Mouse (Mus musculus) neural tube, embryonic 11.5 days (tissue): ENCODE data around the gene Tymp. TPM values are rescaled to one million over a fixed set of nuclear protein-coding genes. Genes with fewer than 3 reads are reported as not detected.

Experiments used
- ATAC-seq: fragments of 200-750 bp; cut with Nextera tagmentation; 2 replicates; pipeline ENCODE4 v1.8.0; 2017; ENCODE audit warnings: moderate number of reproducible peaks, mild to moderate bottlenecking, moderate TSS enrichment, moderate library complexity; ENCODE audit not compliant: insufficient read depth, low FRiP score, low TSS enrichment
- DNase-seq: peaks from one replicate; pipeline ENCODE4 v3.0.0-alpha.2; 2015; ENCODE audit warnings: low spot score
- H3K27ac ChIP-seq: fragments of 300-500 bp; sonication (generic); 2 replicates; pipeline ENCODE4 v1.5.1; 2014; ENCODE audit warnings: low read depth, mild to moderate bottlenecking, low read length
- H3K27me3 ChIP-seq: fragments of 300-500 bp; sonication (generic); 2 replicates; pipeline ENCODE4 v1.6.1; 2014; ENCODE audit warnings: mild to moderate bottlenecking, low read length, mixed read lengths; ENCODE audit not compliant: control insufficient read depth, insufficient read depth
- H3K36me3 ChIP-seq: fragments of 300-500 bp; sonication (generic); 2 replicates; pipeline ENCODE4 v1.6.1; 2014; ENCODE audit warnings: mild to moderate bottlenecking, low read length, moderate library complexity, mixed read lengths; ENCODE audit not compliant: control insufficient read depth, insufficient read depth
- H3K4me1 ChIP-seq: fragments of 300-500 bp; sonication (generic); 2 replicates; pipeline ENCODE4 v1.6.1; 2014; ENCODE audit warnings: low read length, mixed read lengths; ENCODE audit not compliant: control insufficient read depth, insufficient read depth
- H3K4me2 ChIP-seq: fragments of 300-500 bp; sonication (generic); 2 replicates; pipeline ENCODE4 v1.6.1; 2014; ENCODE audit warnings: low read depth, mild to moderate bottlenecking, moderate library complexity
- H3K4me3 ChIP-seq: fragments of 300-500 bp; sonication (generic); 2 replicates; pipeline ENCODE4 v1.5.1; 2014; ENCODE audit warnings: low read depth, low read length
- H3K9ac ChIP-seq: fragments of 300-500 bp; sonication (generic); 2 replicates; pipeline ENCODE4 v1.6.1; 2014; ENCODE audit warnings: mild to moderate bottlenecking, low read length
- H3K9me3 ChIP-seq: fragments of 300-500 bp; sonication (generic); 2 replicates; pipeline ENCODE4 v1.6.1; 2016; ENCODE audit warnings: low read length; ENCODE audit not compliant: control insufficient read depth
- WGBS: fragments of 180-500 bp; shearing (Covaris S2); extraction: QIAGEN DNeasy Blood & Tissue Kit; methylation state at CpG from one replicate; pipeline ENCODE4 v1.1.7; 2014; 5-methylcytosine and 5-hydroxymethylcytosine counted together
- polyA plus RNA-seq: library from polyadenylated mRNA; unstranded; fragments of >200 nt; fragmentation: Nextera tagmentation; extraction: Ambion mirVana; gene quantifications from 2 replicates; pipeline ENCODE4 v1.2.1, GENCODE M21; 2014

Gene Tymp
- polyA plus RNA-seq, result 1.6 and 2.0 TPM in 2 replicates

DNA sequence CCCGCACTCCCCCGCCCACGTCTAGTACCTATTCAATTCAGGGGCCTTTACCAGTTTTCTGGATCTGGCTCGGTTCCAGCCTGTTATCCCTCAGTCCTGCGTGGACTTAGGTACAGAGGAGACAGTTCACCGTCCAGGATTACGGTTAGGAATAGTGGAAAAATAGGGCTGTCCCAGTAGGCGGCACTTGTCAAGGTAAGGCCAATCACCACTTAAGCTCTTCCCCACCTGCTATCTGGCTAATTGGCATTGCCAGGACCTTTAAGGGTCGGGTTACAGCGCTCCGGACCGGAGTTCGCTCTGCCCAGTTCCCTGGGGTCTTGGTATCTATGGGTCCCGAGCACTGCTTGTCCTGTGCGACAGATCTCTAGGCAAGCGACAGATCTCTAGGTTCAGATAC, at the start of gene Tymp:
TSS of gene Tymp (minus strand) at position 83 of the 400 bp plus-strand sequence.
- H3K9me3 ChIP-seq, result no peaks in the 10 kb centered on the region
- H3K4me2 ChIP-seq, result no peak within 1 kb of the TSS
- H3K27me3 ChIP-seq, result peaks cover 40% of the 10 kb centered on the region
- no peak within 1 kb of the TSS for H3K27ac ChIP-seq
- 17% methylated on average over 16 of the region's 16 CpGs for WGBS
- DNase-seq, result no peak
- peaks cover 12% of the 10 kb centered on the region; the same call in 1 of the 2 replicates for H3K4me1 ChIP-seq
- ATAC-seq, result no peak
- no peak within 1 kb of the TSS for H3K9ac ChIP-seq
- H3K36me3 ChIP-seq, result peaks cover 4% of the 10 kb centered on the region
- no peak within 1 kb of the TSS for H3K4me3 ChIP-seq

DNA sequence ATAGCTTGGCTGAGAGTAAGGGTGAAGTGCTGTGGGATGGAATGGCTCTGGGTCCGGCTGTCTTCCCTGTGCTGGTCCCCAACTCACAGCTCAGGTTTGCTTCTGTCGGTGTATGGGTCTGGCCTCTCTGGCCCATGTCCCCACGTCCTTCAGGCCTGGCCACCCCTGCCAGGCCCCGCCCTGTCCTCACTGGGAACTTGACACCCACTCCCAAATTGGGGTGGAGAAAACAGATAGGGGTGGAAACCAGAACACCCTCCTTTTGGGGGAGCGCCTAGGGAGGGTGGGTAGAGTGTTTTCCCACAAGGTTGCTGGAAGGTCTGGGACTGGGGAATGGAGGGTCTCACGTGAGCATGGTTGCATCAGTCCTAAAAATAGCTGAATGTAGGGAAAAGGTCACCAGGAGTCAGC, 48.9 kb upstream of the Tymp start, which contains the start of gene Cpt1b:
TSS of gene Cpt1b (minus strand) at position 153 of the 411 bp plus-strand sequence.
- 36% methylated on average over 6 of the region's 6 CpGs for WGBS
- no peak within 1 kb of the TSS for H3K9ac ChIP-seq

DNA sequence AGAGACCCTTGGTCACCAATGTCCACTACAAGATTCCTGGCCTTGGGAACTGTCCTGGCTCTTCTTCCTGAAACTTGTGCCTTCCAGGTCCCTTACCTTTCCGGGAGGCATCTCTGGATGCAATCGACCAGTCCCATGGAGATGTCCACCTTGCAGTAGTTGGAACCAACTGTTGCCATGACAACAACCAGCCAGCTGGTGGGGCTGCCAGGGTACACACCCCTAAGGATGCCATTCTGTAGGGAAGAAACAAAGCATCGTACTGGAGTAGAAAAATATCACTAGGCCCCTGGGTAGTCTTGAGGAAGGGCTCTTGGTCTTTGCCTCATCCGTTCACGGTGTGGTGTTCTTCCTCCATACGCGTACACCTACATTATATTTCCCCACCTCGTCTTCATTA, 47.8 kb upstream of the Tymp start:
- DNase-seq (no peak), ATAC-seq (no peak)
- no peak overlapping the region for H3K27ac ChIP-seq
- 84% methylated on average over 8 of the region's 8 CpGs for WGBS
- H3K4me3 ChIP-seq, result no peak overlapping the region
- H3K4me2 ChIP-seq, result no peak overlapping the region
- no peaks in the 10 kb centered on the region for H3K9me3 ChIP-seq
- no peaks in the 10 kb centered on the region for H3K27me3 ChIP-seq
- H3K9ac ChIP-seq, result no peak overlapping the region
- H3K4me1 ChIP-seq, result peaks cover 8% of the 10 kb centered on the region
- no peaks in the 10 kb centered on the region for H3K36me3 ChIP-seq

More for the DNA sequence above, 48.9 kb upstream of the Tymp start, which contains the start of gene Cpt1b:
- DNase-seq (no peak), ATAC-seq (no peak)
- Histone ChIP-seq H3K4me3 (no peak within 1 kb of the TSS), H3K9me3 (no peaks in the 10 kb centered on the region), H3K4me2 (no peak within 1 kb of the TSS), H3K36me3 (no peaks in the 10 kb centered on the region), H3K27me3 (no peaks in the 10 kb centered on the region), H3K4me1 (peaks cover 8% of the 10 kb centered on the region), H3K27ac (no peak within 1 kb of the TSS)

DNA sequence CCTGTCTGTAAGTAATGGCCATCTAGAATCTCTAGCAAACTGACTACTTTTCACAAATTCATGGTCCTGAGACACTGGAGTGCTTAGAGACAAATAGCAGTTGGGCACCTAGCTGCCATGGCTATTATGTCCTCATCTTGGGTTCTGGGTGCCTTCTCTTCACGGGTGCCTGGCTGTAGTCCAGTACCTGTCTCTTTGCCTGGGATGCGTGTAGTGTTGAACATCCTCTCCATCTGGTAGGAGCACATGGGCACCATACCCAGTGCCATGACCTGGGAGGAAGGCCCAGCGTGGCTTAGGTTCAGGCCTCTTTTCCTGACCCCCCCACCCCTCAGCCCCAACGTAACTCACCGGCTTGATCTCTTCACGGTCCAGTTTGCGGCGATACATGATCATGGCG, 45.1 kb upstream of the Tymp start:
- DNase-seq, result no peak
- Histone ChIP-seq H3K9ac (no peak overlapping the region), H3K36me3 (no peaks in the 10 kb centered on the region), H3K27me3 (no peaks in the 10 kb centered on the region), H3K4me3 (no peak overlapping the region), H3K27ac (no peak overlapping the region), H3K9me3 (no peaks in the 10 kb centered on the region), H3K4me1 (no peaks in the 10 kb centered on the region), H3K4me2 (no peak overlapping the region)
- no peak for ATAC-seq
- WGBS, result 94% methylated on average over 9 of the region's 9 CpGs

DNA sequence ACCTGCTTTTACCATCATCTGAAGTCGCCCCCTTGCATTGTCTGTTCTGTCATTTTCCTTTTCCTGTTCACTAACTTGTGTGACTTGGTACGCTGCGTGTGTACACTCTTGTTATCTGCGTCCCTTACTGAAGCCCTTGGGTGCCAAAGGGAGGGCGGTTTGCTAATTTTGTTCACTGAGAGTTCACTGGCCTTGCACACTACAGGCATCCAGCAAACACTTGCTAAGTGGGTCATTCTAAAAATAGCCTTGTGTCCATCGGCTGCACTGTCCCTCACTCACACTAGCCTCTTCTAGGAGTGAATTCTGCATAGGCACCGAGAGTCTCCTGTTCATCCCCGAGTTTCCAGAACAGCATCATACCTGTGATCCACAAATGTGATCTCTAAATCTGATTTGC, 38.4 kb upstream of the Tymp start:
- Histone ChIP-seq H3K4me3 (no peak overlapping the region), H3K9me3 (no peaks in the 10 kb centered on the region), H3K4me2 (no peak overlapping the region), H3K27me3 (no peaks in the 10 kb centered on the region), H3K4me1 (no peaks in the 10 kb centered on the region), H3K9ac (no peak overlapping the region), H3K36me3 (no peaks in the 10 kb centered on the region), H3K27ac (no peak overlapping the region)
- WGBS, result 90% methylated on average over 8 of the region's 8 CpGs
- DNase-seq (no peak), ATAC-seq (no peak)

DNA sequence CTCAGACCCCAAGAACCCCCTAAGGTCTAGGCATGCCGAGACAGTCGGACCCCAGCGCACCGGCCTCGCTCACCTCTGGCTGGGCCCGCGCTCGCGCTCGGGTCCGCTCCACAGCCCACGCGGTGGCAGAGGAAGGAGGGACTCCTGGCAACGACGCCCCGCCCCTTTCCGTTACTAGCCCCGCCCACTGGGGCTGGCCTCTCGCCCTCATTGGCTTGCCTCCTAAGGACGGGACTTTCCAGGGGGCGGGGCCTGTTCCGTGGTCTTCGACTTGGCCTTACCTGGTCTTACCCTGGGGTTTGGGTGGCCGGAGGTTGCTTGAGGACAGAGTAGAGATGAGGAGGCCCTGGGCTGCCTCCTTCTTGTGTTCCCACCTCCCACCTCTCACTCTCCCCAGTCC, 33.3 kb upstream of the Tymp start, which contains the start of gene Syce3:
TSS of gene Syce3 (minus strand) at position 386 of the 400 bp plus-strand sequence.
- Histone ChIP-seq H3K27me3 (no peaks in the 10 kb centered on the region), H3K4me1 (no peaks in the 10 kb centered on the region), H3K9ac (no peak within 1 kb of the TSS), H3K9me3 (no peaks in the 10 kb centered on the region; the same call in 1 of the 2 replicates), H3K4me3 (no peak within 1 kb of the TSS), H3K4me2 (no peak within 1 kb of the TSS), H3K27ac (no peak within 1 kb of the TSS), H3K36me3 (no peaks in the 10 kb centered on the region)
- DNase-seq (no peak), ATAC-seq (no peak)
- 86% methylated on average over 22 of the region's 24 CpGs for WGBS

DNA sequence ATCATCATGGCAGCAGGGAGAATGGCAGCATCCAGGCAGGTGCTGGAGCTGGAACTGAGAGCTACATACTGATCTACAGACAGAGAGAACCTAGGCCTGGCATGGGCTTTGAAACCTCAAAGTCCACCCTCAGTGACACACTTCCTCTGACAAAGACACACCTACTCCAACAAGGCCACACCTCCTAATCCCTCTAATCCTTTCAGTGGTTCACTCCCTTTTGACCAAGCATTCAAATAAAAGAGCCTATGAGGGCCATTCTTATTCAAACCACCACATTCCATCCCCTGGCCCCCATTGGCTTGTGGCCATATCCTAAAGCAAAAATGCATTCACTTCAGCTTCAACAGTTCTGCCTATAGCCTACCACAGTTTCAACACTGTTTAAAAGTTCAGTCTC, 29.9 kb upstream of the Tymp start:
- Histone ChIP-seq H3K36me3 (no peaks in the 10 kb centered on the region), H3K27ac (no peak overlapping the region), H3K4me2 (no peak overlapping the region), H3K9me3 (no peaks in the 10 kb centered on the region; the same call in 1 of the 2 replicates), H3K4me1 (no peaks in the 10 kb centered on the region), H3K4me3 (no peak overlapping the region), H3K27me3 (no peaks in the 10 kb centered on the region), H3K9ac (no peak overlapping the region)
- ATAC-seq (no peak), DNase-seq (no peak)

DNA sequence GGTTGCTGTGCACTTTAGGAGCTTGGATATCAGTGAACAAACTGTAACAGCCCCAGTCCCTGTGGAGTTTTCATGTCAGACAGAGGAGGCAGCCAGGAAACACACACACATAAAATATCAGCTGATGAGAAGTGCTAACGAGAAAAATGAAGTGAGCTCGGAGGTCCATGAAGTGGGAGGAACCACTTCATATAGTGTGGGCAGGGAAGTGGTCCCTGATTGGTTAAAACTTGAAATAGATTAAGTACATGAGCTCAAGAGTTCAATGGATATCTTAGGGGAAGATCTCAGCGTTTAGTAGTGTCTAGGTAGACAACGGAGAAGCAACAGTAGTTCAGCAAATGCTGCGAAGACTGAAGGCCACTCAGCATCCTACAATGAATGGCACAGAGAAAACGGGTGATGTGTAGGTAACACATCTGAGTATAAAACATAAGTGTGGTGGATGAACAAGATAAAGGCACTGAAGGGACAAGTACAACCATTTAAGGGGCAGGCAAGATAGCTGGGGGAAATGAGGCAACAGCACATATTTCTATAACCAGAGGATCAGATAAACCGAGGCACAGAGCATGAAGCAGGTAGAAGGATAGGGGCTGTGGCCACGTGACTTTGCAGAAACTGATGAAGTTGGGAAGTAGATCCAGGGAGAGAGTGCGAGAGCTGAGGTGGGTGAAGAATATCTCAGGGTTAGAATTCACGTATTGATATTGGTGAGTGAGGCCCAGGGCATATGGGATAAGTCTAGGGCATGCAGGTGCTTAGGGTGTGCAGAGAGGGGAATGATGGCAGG, 28.2 kb upstream of the Tymp start:
- DNase-seq (no peak), ATAC-seq (no peak)
- H3K9me3 ChIP-seq, result no peaks in the 10 kb centered on the region; the same call in 1 of the 2 replicates
- H3K27me3 ChIP-seq, result no peaks in the 10 kb centered on the region
- 87% methylated on average over 10 of the region's 10 CpGs for WGBS
- no peak overlapping the region for H3K27ac ChIP-seq
- H3K4me3 ChIP-seq, result no peak overlapping the region
- H3K9ac ChIP-seq, result no peak overlapping the region
- no peaks in the 10 kb centered on the region for H3K4me1 ChIP-seq
- H3K36me3 ChIP-seq, result no peaks in the 10 kb centered on the region
- no peak overlapping the region for H3K4me2 ChIP-seq

DNA sequence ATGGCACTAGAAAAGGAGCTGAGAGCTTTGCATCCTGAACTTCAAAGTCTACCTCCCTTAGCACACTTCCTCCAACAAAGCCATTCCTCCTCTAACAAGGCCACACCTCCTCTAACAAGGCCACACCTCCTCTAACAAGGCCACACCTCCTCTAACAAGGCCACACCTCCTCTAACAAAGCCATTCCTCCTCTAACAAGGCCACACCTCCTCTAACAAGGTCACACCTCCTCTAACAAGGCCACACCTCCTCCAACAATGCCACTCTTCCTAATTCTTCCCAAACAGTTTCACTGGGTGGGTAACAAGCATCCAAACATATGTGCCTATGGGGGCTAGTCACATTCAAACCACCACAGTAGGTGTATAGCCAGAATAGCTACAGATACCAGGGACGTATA, 25.6 kb upstream of the Tymp start:
- H3K4me3 ChIP-seq, result no peak overlapping the region
- no peaks in the 10 kb centered on the region for H3K27me3 ChIP-seq
- no peak for ATAC-seq
- H3K9me3 ChIP-seq, result no peaks in the 10 kb centered on the region
- WGBS, result 86% methylated on average over 1 of the region's 1 CpGs
- H3K4me2 ChIP-seq, result no peak overlapping the region
- no peak overlapping the region for H3K27ac ChIP-seq
- no peak overlapping the region for H3K9ac ChIP-seq
- no peak for DNase-seq
- H3K4me1 ChIP-seq, result no peaks in the 10 kb centered on the region
- no peaks in the 10 kb centered on the region for H3K36me3 ChIP-seq
